Comparison of ENCODE assay signal across 8 mouse cellular contexts in the genomic region with DNA sequence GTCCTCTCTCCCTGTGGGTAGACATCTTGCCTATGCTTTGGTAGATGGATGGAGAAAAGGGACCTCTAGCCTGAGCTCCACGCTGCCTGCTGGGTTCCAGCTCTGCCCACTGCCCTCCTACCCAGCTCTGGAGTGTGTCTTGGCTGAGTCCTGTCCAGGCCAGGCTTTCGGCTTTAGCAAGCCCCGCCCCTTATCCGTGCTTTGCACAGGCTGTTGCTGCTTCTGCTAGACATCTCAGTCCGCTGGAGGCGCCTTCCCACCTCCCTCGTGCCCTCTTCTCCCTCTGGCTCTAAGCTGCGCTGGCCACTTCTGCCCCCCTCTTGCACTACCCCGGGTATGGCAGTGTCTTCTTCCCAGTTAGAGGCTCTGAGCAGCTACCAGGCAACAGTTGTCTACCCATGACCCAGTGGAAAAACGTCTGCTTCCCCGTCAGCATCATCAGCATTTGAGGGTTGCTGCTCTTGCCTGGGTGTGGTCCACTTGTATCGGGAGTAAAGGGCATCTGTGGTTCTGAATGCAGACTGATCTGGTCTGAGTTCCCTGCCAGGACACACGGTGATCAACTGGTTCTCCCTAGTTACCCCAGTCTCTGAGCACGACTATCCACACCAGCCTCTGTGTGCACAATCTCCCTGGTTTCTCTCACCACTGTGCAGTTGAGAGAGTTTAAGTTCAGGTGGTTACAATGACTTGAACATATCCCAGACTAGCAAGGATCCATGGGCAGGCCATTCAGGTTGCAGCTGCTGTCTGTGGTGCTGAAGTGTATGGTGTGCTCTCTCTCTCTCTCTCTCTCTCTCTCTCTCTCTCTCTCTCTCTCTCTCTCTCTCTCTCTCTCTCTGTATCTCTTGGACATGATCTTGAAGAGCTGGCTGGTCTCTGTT. TPM values are rescaled to one million over a fixed set of nuclear protein-coding genes. Genes with fewer than 3 reads are reported as not detected.
DNase-seq lines count a peak whose midpoint lies in the region; ATAC-seq and TF ChIP-seq lines count a peak whose summit lies in the region.
"Had no signal": no experiment of that assay in that cellular context is flagged by ENCODE, and none has a peak within 500 bp of the region (broad histone marks: within the 10 kb centered on the region; RNA-seq: fewer than 3 reads in every experiment).

No protein-coding gene starts in this region.

- H3K36me3 ChIP-seq in forebrain, embryonic 15.5 days, result peaks cover 2% of the 10 kb centered on the region; the same call in 1 of the 2 replicates
- no peaks in the 10 kb centered on the region for H3K36me3 ChIP-seq in megakaryocyte, embryonic 14.5 days (replicated peaks; ENCODE audit: low read length)
- H3K36me3 ChIP-seq: liver, embryonic 15.5 days had no signal

- no peak overlapping the region for H3K9ac ChIP-seq in forebrain, embryonic 15.5 days (replicated peaks)
- H3K9ac ChIP-seq: liver, embryonic 15.5 days had no signal

- 0 out of 2 replicates have a peak, but pooled peaks have one; percentile 32 for ATAC-seq in forebrain, embryonic 15.5 days (replicated peaks)

- no peak overlapping the region for H3K4me3 ChIP-seq in forebrain, embryonic 15.5 days
- peak overlapping the region; percentile 23 for H3K4me3 ChIP-seq in megakaryocyte, embryonic 14.5 days (replicated peaks)
- no peak overlapping the region for H3K4me3 ChIP-seq in gastrocnemius, adult 2 months
- H3K4me3 ChIP-seq: liver, embryonic 15.5 days had no signal

- no peaks in the 10 kb centered on the region for H3K27me3 ChIP-seq in forebrain, embryonic 15.5 days
- peaks cover 76% of the 10 kb centered on the region for H3K27me3 ChIP-seq in megakaryocyte, embryonic 14.5 days (replicated peaks)

- DNase-seq in right cerebral cortex, postnatal 25 days, result peak; percentile 35
- no peak for DNase-seq in right cerebral cortex, adult 2 months (ENCODE audit: low spot score in 2 of 2)
- no peak for DNase-seq in gastrocnemius, adult 2 months
- DNase-seq in spleen, postnatal 14 days (ENCODE audit: low spot score in 2 of 2), result no peak
- DNase-seq in heart, postnatal 36 days, result no peak

- TF ChIP-seq CTCF in gastrocnemius, adult 2 months (IDR thresholded peaks at IDR 0.05), result no peak

- intact Hi-C loops in gastrocnemius, adult 2 months (cut with DNase I), result no loop called here
- intact Hi-C loops in heart, postnatal 36 days (cut with DNase I), result no loop called here

- H3K27ac ChIP-seq in forebrain, embryonic 15.5 days (replicated peaks), result peak overlapping the region; percentile 94
- no peak overlapping the region for H3K27ac ChIP-seq in gastrocnemius, adult 2 months
- H3K27ac ChIP-seq: liver, embryonic 15.5 days had no signal

- 6% methylated on average over 14 of the region's 14 CpGs for WGBS in forebrain, embryonic 15.5 days

- H3K4me2 ChIP-seq in forebrain, embryonic 15.5 days (replicated peaks), result no peak overlapping the region
- H3K4me2 ChIP-seq: liver, embryonic 15.5 days had no signal

- H3K4me1 ChIP-seq in forebrain, embryonic 15.5 days, result peaks cover 36% of the 10 kb centered on the region
- peaks cover 25% of the 10 kb centered on the region for H3K4me1 ChIP-seq in megakaryocyte, embryonic 14.5 days
- H3K4me1 ChIP-seq: liver, embryonic 15.5 days had no signal

- H3K9me3 ChIP-seq in forebrain, embryonic 15.5 days, result no peaks in the 10 kb centered on the region
- H3K9me3 ChIP-seq in megakaryocyte, embryonic 14.5 days, result no peaks in the 10 kb centered on the region
- H3K9me3 ChIP-seq: liver, embryonic 15.5 days had no signal

RNA-seq across cellular contexts. Expression of a gene that starts 13.2 kb away (rescaled TPM):
- 35.5 and 39.3 TPM in 2 replicates for polyA plus RNA-seq in forebrain, embryonic 15.5 days (2015; fragmentation: Nextera tagmentation; extraction: Ambion mirVana)
- polyA plus RNA-seq in megakaryocyte, embryonic 14.5 days (2012; ENCODE audit: insufficient read depth, low replicate concordance), result 1.7 and 4.2 TPM in 2 replicates
- under 1 TPM; 0.08 to 0.20 TPM for total RNA-seq in gastrocnemius, adult 2 months (2021)
- under 1 TPM; 0.16 to 0.58 TPM for total RNA-seq in heart, postnatal 36 days (2021)

RNA-seq across cellular contexts. Expression of a gene that starts 26.1 kb away (rescaled TPM):
- polyA plus RNA-seq in forebrain, embryonic 15.5 days (2015; fragmentation: Nextera tagmentation; extraction: Ambion mirVana), result 216 and 221 TPM in 2 replicates
- polyA plus RNA-seq in megakaryocyte, embryonic 14.5 days (2012; ENCODE audit: insufficient read depth, low replicate concordance), result 2.6 and 82.5 TPM in 2 replicates
- total RNA-seq in gastrocnemius, adult 2 months (2021), result 100 to 1,000 TPM; 235 to 261 TPM
- total RNA-seq in heart, postnatal 36 days (2021), result 100 to 1,000 TPM; 276 to 293 TPM

RNA-seq across cellular contexts. Expression of a gene that starts 32.9 kb away (rescaled TPM):
- 1.8 and 2.9 TPM in 2 replicates for polyA plus RNA-seq in forebrain, embryonic 15.5 days (2015; fragmentation: Nextera tagmentation; extraction: Ambion mirVana)
- polyA plus RNA-seq in megakaryocyte, embryonic 14.5 days (2012; ENCODE audit: insufficient read depth, low replicate concordance), result 1.8 and 3.8 TPM in 2 replicates
- total RNA-seq in gastrocnemius, adult 2 months (2021), result not detected
- 10 to 100 TPM; 50.2 to 68.0 TPM for total RNA-seq in heart, postnatal 36 days (2021)

RNA-seq across cellular contexts. Expression of a gene that starts 54.6 kb away (rescaled TPM):
- 17.6 and 18.6 TPM in 2 replicates for polyA plus RNA-seq in forebrain, embryonic 15.5 days (2015; fragmentation: Nextera tagmentation; extraction: Ambion mirVana)
- polyA plus RNA-seq in megakaryocyte, embryonic 14.5 days (2012; ENCODE audit: insufficient read depth, low replicate concordance), result 5.8 and 20.7 TPM in 2 replicates
- total RNA-seq in gastrocnemius, adult 2 months (2021), result 10 to 100 TPM; 18.1 to 19.3 TPM
- 10 to 100 TPM; 25.4 to 25.8 TPM for total RNA-seq in heart, postnatal 36 days (2021)

Comparison
In these comparisons a context has a peak if more than half of its experiments do, and no peak if none do; other contexts are left out.
1. RNA of a gene that starts 32.9 kb away (total RNA-seq): 50.2 to 68.0 TPM in heart, postnatal 36 days; not detected in gastrocnemius, adult 2 months; every median in the first group is over 10 times any median in the second.